Mouse (Mus musculus) heart, adult 2 months (tissue): Measurements from ENCODE around the gene Defb36. TPM values are rescaled to one million over a fixed set of nuclear protein-coding genes. Genes with fewer than 3 reads are reported as not detected.

Source experiments
- DNase-seq, 2 experiments: peaks; one replicate each; pipeline ENCODE4 v3.0.0; 2021
- H3K27ac ChIP-seq: fragments of 200-600 bp; 2 replicates; pipeline ENCODE4 v1.8.1; 2022
- H3K27me3 ChIP-seq: fragments of 200-500 bp; 2 replicates; pipeline ENCODE4 v1.6.1; 2012; ENCODE audit warnings: mild to moderate bottlenecking, low read length, inconsistent platforms, mixed read lengths; ENCODE audit not compliant: control insufficient read depth, insufficient read depth
- H3K36me3 ChIP-seq: fragments of 200-500 bp; 2 replicates; pipeline ENCODE4 v1.6.1; 2012; ENCODE audit warnings: low read length, inconsistent platforms; ENCODE audit not compliant: control insufficient read depth, insufficient read depth
- H3K4me1 ChIP-seq: fragments of 200-500 bp; 2 replicates; pipeline ENCODE4 v1.6.1; 2011; ENCODE audit warnings: low read length; ENCODE audit not compliant: control insufficient read depth, insufficient read depth
- H3K4me3 ChIP-seq: fragments of 200-600 bp; 2 replicates; pipeline ENCODE4 v1.8.1; 2022
- H3K79me2 ChIP-seq: fragments of 200-500 bp; replicated peaks from 2 replicates; pipeline ENCODE4 v1.6.1; 2012; ENCODE audit warnings: mild to moderate bottlenecking, inconsistent platforms, low read length, moderate library complexity, mixed read lengths; ENCODE audit not compliant: control insufficient read depth, insufficient read depth
- H3K9ac ChIP-seq: fragments of 200-500 bp; 2 replicates; pipeline ENCODE4 v1.6.1; 2012; ENCODE audit warnings: low read depth, mild to moderate bottlenecking, control low read depth, inconsistent platforms, low read length, mixed read lengths
- CTCF ChIP-seq: fragments of 200-600 bp; IDR thresholded peaks from 2 replicates; pipeline ENCODE4 v1.8.1; 2022; ENCODE audit warnings: antibody characterized with exemption, mild to moderate bottlenecking, moderate library complexity
- EP300 ChIP-seq: fragments of 200-500 bp; IDR thresholded peaks from 2 replicates; pipeline ENCODE4 v1.6.1; 2011; ENCODE audit warnings: low read depth, low read length, control low read depth; ENCODE audit not compliant: insufficient read depth
- POLR2A ChIP-seq: fragments of 200-500 bp; IDR thresholded peaks from 2 replicates; pipeline ENCODE4 v1.6.1; 2011; ENCODE audit warnings: mild to moderate bottlenecking, low read depth, low read length, control low read depth; ENCODE audit not compliant: insufficient read depth
- WGBS: fragments of 180-500 bp; shearing (Covaris S2); methylation state at CpG from one replicate; pipeline ENCODE4 v1.1.7; 2018; 5-methylcytosine and 5-hydroxymethylcytosine counted together
- intact Hi-C: fragments of 180-260 bp; cut with DNase I; formaldehyde crosslinking; loops from one replicate; pipeline ENCODE4 v1.15.1; 2025
- polyA plus RNA-seq: library from polyadenylated mRNA; depleted of rRNA; stranded (reverse); fragments of >200 nt; gene quantifications from 2 replicates; pipeline ENCODE4 v1.2.3, GENCODE M21; 2012
- total RNA-seq, 2 experiments: library from RNA; stranded (reverse); gene quantifications; 2 replicates each; pipeline ENCODE4 v1.2.3; 2021

Gene Defb36
- total and polyA plus RNA-seq, 3 experiments: not detected

GRCm38 (mm10) chr2:152624566-152624965, 20.4 kb downstream of the Defb36 start:
- 88% methylated on average over 2 of the region's 2 CpGs for WGBS
- Histone ChIP-seq H3K27ac (no peak overlapping the region), H3K4me1 (peaks cover 5% of the 10 kb centered on the region), H3K27me3 (peaks cover 3% of the 10 kb centered on the region; the same call in 1 of the 2 replicates), H3K9ac (no peak overlapping the region), H3K79me2 (no peaks in the 10 kb centered on the region), H3K4me3 (no peak overlapping the region), H3K36me3 (no peaks in the 10 kb centered on the region)
- intact Hi-C loops: no loop called here
- no peak for TF ChIP-seq EP300
- TF ChIP-seq CTCF: no peak
- TF ChIP-seq POLR2A: no peak
- DNase-seq: no peak

GRCm38 (mm10) chr2:152625256-152625655, 21.1 kb downstream of the Defb36 start:
- Histone ChIP-seq H3K79me2 (no peaks in the 10 kb centered on the region), H3K27me3 (peaks cover 3% of the 10 kb centered on the region; the same call in 1 of the 2 replicates), H3K4me1 (peaks cover 4% of the 10 kb centered on the region), H3K9ac (no peak overlapping the region), H3K36me3 (no peaks in the 10 kb centered on the region), H3K4me3 (no peak overlapping the region), H3K27ac (no peak overlapping the region)
- WGBS: 11% methylated on average over 1 of the region's 1 CpGs
- intact Hi-C loops: no loop called here
- no peak for DNase-seq
- TF ChIP-seq CTCF: no peak
- no peak for TF ChIP-seq POLR2A
- TF ChIP-seq EP300: no peak

- Histone ChIP-seq H3K27ac (peak within 1 kb of the TSS; percentile 75), H3K36me3 (no peaks in the 10 kb centered on the region), H3K9ac (peak within 1 kb of the TSS; percentile 76), H3K79me2 (no peaks in the 10 kb centered on the region), H3K4me3 (peak within 1 kb of the TSS; percentile 50), H3K4me1 (no peaks in the 10 kb centered on the region), H3K27me3 (peaks cover 3% of the 10 kb centered on the region; the same call in 1 of the 2 replicates)
- TF ChIP-seq EP300 (no peak), CTCF (no peak), POLR2A (0 out of 2 replicates have a peak, but pooled peaks have one; percentile 54)
- intact Hi-C loops: no loop called here
- peak; percentile 67 to 73 for DNase-seq
- WGBS: 2% methylated on average over 59 of the region's 59 CpGs
Measured at GRCm38 (mm10) chr2:152626774-152627591, 22.9 kb downstream of the Defb36 start, which contains the start of gene Rem1. TSS of gene Rem1 (plus strand) at chr2:152626951.

GRCm38 (mm10) chr2:152628066-152628465, 23.9 kb downstream of the Defb36 start:
- Histone ChIP-seq H3K36me3 (no peaks in the 10 kb centered on the region), H3K27me3 (peaks cover 3% of the 10 kb centered on the region; the same call in 1 of the 2 replicates), H3K27ac (peak overlapping the region; percentile 75), H3K4me3 (peak overlapping the region; percentile 23), H3K9ac (peak overlapping the region; percentile 76), H3K4me1 (no peaks in the 10 kb centered on the region), H3K79me2 (no peaks in the 10 kb centered on the region)
- TF ChIP-seq POLR2A: no peak
- no peak for TF ChIP-seq CTCF
- no peak for TF ChIP-seq EP300
- peak in 1 of 2 experiments; percentile 53 for DNase-seq
- intact Hi-C loops: no loop called here
- WGBS: 51% methylated on average over 17 of the region's 17 CpGs

- Histone ChIP-seq H3K27me3 (peaks cover 3% of the 10 kb centered on the region; the same call in 1 of the 2 replicates), H3K27ac (no peak overlapping the region; the same call in 1 of the 2 replicates), H3K36me3 (no peaks in the 10 kb centered on the region), H3K4me1 (peaks cover 2% of the 10 kb centered on the region; the same call in 1 of the 2 replicates), H3K9ac (peak overlapping the region; percentile 1), H3K4me3 (no peak overlapping the region; the same call in 1 of the 2 replicates), H3K79me2 (no peaks in the 10 kb centered on the region)
- TF ChIP-seq POLR2A (no peak), CTCF (no peak), EP300 (no peak)
- intact Hi-C loops: no loop called here
- 51% methylated on average over 3 of the region's 3 CpGs for WGBS
- no peak for DNase-seq
Measured at GRCm38 (mm10) chr2:152629239-152629638, 25.1 kb downstream of the Defb36 start.

GRCm38 (mm10) chr2:152629904-152630303, 25.8 kb downstream of the Defb36 start:
- TF ChIP-seq CTCF (no peak), EP300 (no peak), POLR2A (no peak)
- DNase-seq: no peak
- no peaks in the 10 kb centered on the region for H3K36me3 ChIP-seq
- no peak overlapping the region; the same call in 1 of the 2 replicates for H3K4me3 ChIP-seq
- no peak overlapping the region for H3K9ac ChIP-seq
- peaks cover 2% of the 10 kb centered on the region; the same call in 1 of the 2 replicates for H3K4me1 ChIP-seq
- 73% methylated on average over 6 of the region's 6 CpGs for WGBS
- no peaks in the 10 kb centered on the region for H3K79me2 ChIP-seq
- H3K27me3 ChIP-seq: peaks cover 3% of the 10 kb centered on the region; the same call in 1 of the 2 replicates
- intact Hi-C loops: no loop called here
- H3K27ac ChIP-seq: no peak overlapping the region; the same call in 1 of the 2 replicates
